Mouse (Mus musculus): ENCODE results near the gene Otulin.

DNA sequence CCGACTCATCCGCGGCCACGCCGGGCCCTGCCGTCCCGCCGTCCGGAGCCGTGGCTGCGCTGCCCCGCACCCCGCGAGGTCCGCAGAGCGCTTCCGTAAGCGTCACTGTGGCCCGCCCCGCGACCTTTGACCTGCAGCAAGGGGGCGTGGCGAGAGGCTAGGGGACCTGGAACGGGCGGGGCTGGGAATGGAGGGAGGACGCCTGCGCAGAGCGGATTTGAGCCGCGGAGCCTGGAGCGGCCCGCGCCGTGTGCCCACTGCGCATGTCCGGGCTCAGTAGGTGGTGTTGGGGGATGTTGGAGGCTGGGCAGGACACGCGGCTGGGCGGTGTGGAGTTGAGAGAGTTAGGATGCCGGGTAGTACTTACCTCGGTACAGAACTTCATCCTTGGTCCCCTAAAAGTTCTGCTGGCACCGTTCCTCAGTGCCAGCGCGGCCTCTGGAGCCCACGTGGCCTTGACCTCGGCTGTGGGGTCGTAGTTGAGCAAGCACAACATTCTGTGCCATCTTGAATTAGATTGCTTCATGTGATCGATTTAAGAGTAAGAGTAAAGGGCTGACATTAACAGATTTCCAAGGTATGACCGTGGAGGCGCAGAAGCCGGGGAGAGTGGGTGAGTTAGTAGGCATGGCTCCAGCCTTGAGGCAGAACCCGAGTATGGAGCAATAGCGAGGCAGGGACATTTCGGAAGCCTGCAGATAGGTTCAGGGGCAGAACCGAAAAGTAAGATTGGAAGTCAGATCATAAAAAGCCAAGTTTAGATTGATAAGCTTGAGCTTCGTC, at the start of gene Otulin:
- peak; percentile 68; the same call in 1 of the 2 replicates for TF ChIP-seq CTCF (IDR thresholded peaks at IDR 0.05; ENCODE audit: borderline replicate concordance, control insufficient read depth, extremely low read depth, insufficient read depth, low read length, poor library complexity)
- TF ChIP-seq POLR2A (IDR thresholded peaks at IDR 0.05; ENCODE audit: control insufficient read depth, extremely low read depth, insufficient read depth, low read length, poor library complexity) = peak; percentile 94
